Mouse (Mus musculus) hindbrain, embryonic 11.5 days (tissue): ENCODE measurements around the gene Lclat1. TPM values are rescaled to one million over a fixed set of nuclear protein-coding genes. Genes with fewer than 3 reads are reported as not detected.

ENCODE experiments used
- ATAC-seq: fragments of 200-750 bp; cut with Nextera tagmentation; 2 replicates; pipeline ENCODE4 v1.8.0; 2017; ENCODE audit warnings: mild to moderate bottlenecking, moderate TSS enrichment, moderate library complexity; ENCODE audit not compliant: low FRiP score
- DNase-seq: peaks from one replicate; pipeline ENCODE4 v3.0.0-alpha.2; 2015; ENCODE audit warnings: low spot score
- H3K27ac ChIP-seq: fragments of 300-500 bp; sonication (generic); 2 replicates; pipeline ENCODE4 v1.5.1; 2014; ENCODE audit warnings: mild to moderate bottlenecking, low read depth, low read length
- H3K27me3 ChIP-seq: fragments of 300-500 bp; sonication (generic); 2 replicates; pipeline ENCODE4 v1.6.1; 2014; ENCODE audit warnings: mild to moderate bottlenecking, low read length, moderate library complexity, mixed read lengths; ENCODE audit not compliant: control insufficient read depth, insufficient read depth
- H3K36me3 ChIP-seq: fragments of 300-500 bp; sonication (generic); 2 replicates; pipeline ENCODE4 v1.6.1; 2014; ENCODE audit warnings: mild to moderate bottlenecking, low read length, moderate library complexity, mixed read lengths; ENCODE audit not compliant: control insufficient read depth, insufficient read depth
- H3K4me1 ChIP-seq: fragments of 300-500 bp; sonication (generic); replicated peaks from 2 replicates; pipeline ENCODE4 v1.6.1; 2014; ENCODE audit warnings: low read length, mixed read lengths; ENCODE audit not compliant: control insufficient read depth, insufficient read depth
- H3K4me2 ChIP-seq: fragments of 300-500 bp; sonication (generic); replicated peaks from 2 replicates; pipeline ENCODE4 v1.6.1; 2014; ENCODE audit warnings: mild to moderate bottlenecking, low read depth, low read length
- H3K4me3 ChIP-seq: fragments of 300-500 bp; sonication (generic); 2 replicates; pipeline ENCODE4 v1.5.1; 2014; ENCODE audit warnings: low read depth, low read length
- H3K9ac ChIP-seq: fragments of 300-500 bp; sonication (generic); 2 replicates; pipeline ENCODE4 v1.6.1; 2014; ENCODE audit warnings: low read depth, low read length
- H3K9me3 ChIP-seq: fragments of 300-500 bp; sonication (generic); 2 replicates; pipeline ENCODE4 v1.6.1; 2016; ENCODE audit warnings: low read length; ENCODE audit not compliant: control insufficient read depth
- WGBS: fragments of 180-500 bp; shearing (Covaris S2); extraction: QIAGEN DNeasy Blood & Tissue Kit; methylation state at CpG from one replicate; pipeline ENCODE4 v1.1.7; 2014; 5-methylcytosine and 5-hydroxymethylcytosine counted together
- polyA plus RNA-seq: library from polyadenylated mRNA; unstranded; fragments of >200 nt; fragmentation: Nextera tagmentation; extraction: Ambion mirVana; gene quantifications from 2 replicates; pipeline ENCODE4 v1.2.1, GENCODE M21; 2014

Lclat1 gene
- polyA plus RNA-seq, 1 experiment from 2014 or later: 16.7 TPM

GRCm38 (mm10) chr17:73230340-73230989, 122.7 kb downstream of the Lclat1 start:
- no peak for DNase-seq

GRCm38 (mm10) chr17:73231337-73231736, 123.6 kb downstream of the Lclat1 start:
- Histone ChIP-seq H3K4me3 (no peak overlapping the region), H3K36me3 (no peaks in the 10 kb centered on the region), H3K9ac (no peak overlapping the region), H3K9me3 (no peaks in the 10 kb centered on the region), H3K4me2 (no peak overlapping the region), H3K27ac (no peak overlapping the region), H3K4me1 (no peaks in the 10 kb centered on the region), H3K27me3 (no peaks in the 10 kb centered on the region)
- no peak for DNase-seq
- 94% methylated on average over 1 of the region's 1 CpGs for WGBS
- no peak for ATAC-seq

More at GRCm38 (mm10) chr17:73230340-73230989, 122.7 kb downstream of the Lclat1 start:
- H3K4me2 ChIP-seq: no peak overlapping the region
- no peak overlapping the region for H3K9ac ChIP-seq
- no peaks in the 10 kb centered on the region; the same call in 1 of the 2 replicates for H3K4me1 ChIP-seq
- WGBS: 78% methylated on average over 12 of the region's 12 CpGs
- H3K27ac ChIP-seq: no peak overlapping the region
- H3K4me3 ChIP-seq: no peak overlapping the region
- H3K27me3 ChIP-seq: no peaks in the 10 kb centered on the region
- ATAC-seq: no peak
- H3K36me3 ChIP-seq: no peaks in the 10 kb centered on the region
- H3K9me3 ChIP-seq: no peaks in the 10 kb centered on the region

GRCm38 (mm10) chr17:73232593-73232992, 124.8 kb downstream of the Lclat1 start:
- ATAC-seq (no peak), DNase-seq (no peak)
- Histone ChIP-seq H3K4me1 (no peaks in the 10 kb centered on the region), H3K27me3 (no peaks in the 10 kb centered on the region), H3K4me2 (no peak overlapping the region), H3K9ac (no peak overlapping the region), H3K27ac (no peak overlapping the region), H3K4me3 (no peak overlapping the region), H3K36me3 (no peaks in the 10 kb centered on the region), H3K9me3 (no peaks in the 10 kb centered on the region)
- 96% methylated on average over 2 of the region's 2 CpGs for WGBS

- Histone ChIP-seq H3K36me3 (no peaks in the 10 kb centered on the region), H3K4me1 (no peaks in the 10 kb centered on the region), H3K27ac (no peak overlapping the region), H3K4me3 (no peak overlapping the region), H3K4me2 (no peak overlapping the region), H3K9me3 (no peaks in the 10 kb centered on the region), H3K9ac (no peak overlapping the region), H3K27me3 (no peaks in the 10 kb centered on the region)
- ATAC-seq (no peak), DNase-seq (no peak)
- 97% methylated on average over 1 of the region's 1 CpGs for WGBS
These were observed 126.2 kb downstream of the Lclat1 start for GRCm38 (mm10) chr17:73233975-73234374.

- H3K27me3 ChIP-seq: no peaks in the 10 kb centered on the region
- WGBS: 89% methylated on average over 3 of the region's 3 CpGs
- DNase-seq (no peak), ATAC-seq (no peak)
- no peaks in the 10 kb centered on the region for H3K9me3 ChIP-seq
- H3K36me3 ChIP-seq: no peaks in the 10 kb centered on the region
- no peak overlapping the region for H3K27ac ChIP-seq
- H3K4me2 ChIP-seq: no peak overlapping the region
- H3K4me3 ChIP-seq: no peak overlapping the region
- no peak overlapping the region for H3K9ac ChIP-seq
- no peaks in the 10 kb centered on the region for H3K4me1 ChIP-seq
These were observed 129.5 kb downstream of the Lclat1 start for GRCm38 (mm10) chr17:73237178-73237853.

GRCm38 (mm10) chr17:73238501-73238900, 130.7 kb downstream of the Lclat1 start:
- Histone ChIP-seq H3K4me2 (no peak overlapping the region), H3K36me3 (no peaks in the 10 kb centered on the region), H3K4me3 (no peak overlapping the region), H3K9ac (no peak overlapping the region), H3K27ac (no peak overlapping the region), H3K27me3 (no peaks in the 10 kb centered on the region), H3K4me1 (no peaks in the 10 kb centered on the region), H3K9me3 (no peaks in the 10 kb centered on the region)
- 96% methylated on average over 5 of the region's 5 CpGs for WGBS
- no peak for DNase-seq
- no peak for ATAC-seq

GRCm38 (mm10) chr17:73241085-73241848, 133.5 kb downstream of the Lclat1 start:
- H3K4me3 ChIP-seq: no peak overlapping the region
- DNase-seq (no peak), ATAC-seq (no peak)
- H3K4me2 ChIP-seq: no peak overlapping the region
- no peak overlapping the region for H3K9ac ChIP-seq
- no peaks in the 10 kb centered on the region for H3K36me3 ChIP-seq
- WGBS: 84% methylated on average over 5 of the region's 5 CpGs
- H3K27ac ChIP-seq: no peak overlapping the region
- H3K4me1 ChIP-seq: no peaks in the 10 kb centered on the region
- H3K9me3 ChIP-seq: no peaks in the 10 kb centered on the region
- no peaks in the 10 kb centered on the region for H3K27me3 ChIP-seq

- no peak overlapping the region for H3K9ac ChIP-seq
- no peak for DNase-seq
- no peak for ATAC-seq
- no peaks in the 10 kb centered on the region for H3K36me3 ChIP-seq
- no peaks in the 10 kb centered on the region for H3K9me3 ChIP-seq
- WGBS: 94% methylated on average over 6 of the region's 6 CpGs
- H3K4me2 ChIP-seq: no peak overlapping the region
- H3K27ac ChIP-seq: no peak overlapping the region
- no peaks in the 10 kb centered on the region for H3K4me1 ChIP-seq
- H3K27me3 ChIP-seq: no peaks in the 10 kb centered on the region
- no peak overlapping the region for H3K4me3 ChIP-seq
These were observed 135.9 kb downstream of the Lclat1 start for GRCm38 (mm10) chr17:73243676-73244075.
